Mouse (Mus musculus) heart, postnatal 36 days (tissue): ENCODE measurements around the gene Mtrex. TPM values are rescaled to one million over a fixed set of nuclear protein-coding genes. Genes with fewer than 3 reads are reported as not detected.
A peak's percentile ranks its signal among the peaks of the same experiment; 100 is the strongest.

Source experiments
- DNase-seq, 2 experiments: peaks; one replicate each; pipeline ENCODE4 v3.0.0; 2021 to 2022
- intact Hi-C: fragments of 180-260 bp; cut with DNase I; formaldehyde crosslinking; loops from one replicate; pipeline ENCODE4 v1.15.1; 2025
- total RNA-seq, 2 experiments: library from RNA; stranded (reverse); gene quantifications; 2 replicates each; pipeline ENCODE4 v1.2.3; 2021

The Mtrex gene
- 10 to 100 TPM; 26.2 to 27.9 TPM for total RNA-seq

DNA sequence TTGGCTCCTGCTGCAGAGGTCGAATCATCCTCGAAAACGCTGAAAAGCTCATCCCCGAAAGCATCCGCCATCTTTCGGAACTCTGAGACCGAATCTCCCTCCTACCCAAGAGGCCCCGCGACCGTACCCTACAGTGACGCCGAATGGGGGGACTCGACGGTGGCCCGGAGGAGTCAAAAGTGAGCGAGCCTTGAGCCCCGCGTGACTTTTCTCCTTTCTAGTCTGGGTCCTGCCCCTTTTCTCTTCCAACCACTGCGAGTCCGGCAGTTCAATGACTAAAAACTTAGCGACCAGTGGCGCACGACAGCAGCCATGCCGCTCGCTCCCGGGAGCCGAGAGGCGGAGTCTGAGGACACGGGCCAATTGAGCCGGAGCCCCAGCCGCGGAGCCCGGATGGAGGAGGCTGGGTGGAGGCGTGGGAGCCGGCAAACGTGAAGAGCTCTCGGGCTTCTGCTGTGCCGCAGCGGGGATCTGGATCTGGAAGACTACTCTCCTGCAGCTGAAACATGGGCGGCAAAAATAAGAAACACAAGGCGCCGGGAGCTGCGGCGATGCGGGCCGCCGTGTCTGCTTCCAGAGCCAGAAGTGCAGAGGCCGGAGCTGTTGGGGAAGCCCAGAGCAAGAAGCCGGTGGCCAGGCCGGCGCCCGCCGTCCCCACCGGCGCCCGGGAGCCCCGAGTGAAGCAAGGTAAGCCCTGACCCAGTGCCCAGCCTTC, at the start of gene Mtrex, which contains the start of gene Dhx29:
Mtrex (minus strand) TSS at position 112 of the 715 bp plus-strand sequence.
Dhx29 (plus strand) TSS at position 168 of the 715 bp plus-strand sequence.
- intact Hi-C loops, result loop anchor here (5.0 kb wide), 4 partner anchors 60 to 255 kb away; partner anchors contain the start of genes Ccno, Cdc20b and Plpp1
- DNase-seq, result peak; percentile 98 to 99

DNA sequence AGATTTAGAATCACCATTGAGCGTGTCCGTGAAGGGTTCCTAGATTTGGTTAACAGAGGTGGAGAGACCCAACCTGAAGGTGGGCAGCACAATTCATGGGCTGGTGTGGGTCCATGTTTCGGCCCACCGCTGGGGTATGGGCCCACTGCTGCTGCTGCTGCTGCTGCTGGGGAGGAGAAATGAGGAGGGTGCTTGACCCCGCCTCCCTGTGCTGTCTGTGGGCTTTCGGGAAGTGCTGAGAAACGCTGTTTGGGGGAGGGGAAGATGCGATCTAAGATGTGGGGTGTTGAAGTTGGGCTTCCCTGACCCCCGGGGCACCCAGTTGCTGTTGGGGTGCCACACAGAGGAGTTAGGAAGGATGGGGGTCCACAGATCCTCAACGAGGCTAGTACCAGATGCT, 49.5 kb upstream of the Mtrex start:
- intact Hi-C loops, result no loop called here
- DNase-seq, result no peak

DNA sequence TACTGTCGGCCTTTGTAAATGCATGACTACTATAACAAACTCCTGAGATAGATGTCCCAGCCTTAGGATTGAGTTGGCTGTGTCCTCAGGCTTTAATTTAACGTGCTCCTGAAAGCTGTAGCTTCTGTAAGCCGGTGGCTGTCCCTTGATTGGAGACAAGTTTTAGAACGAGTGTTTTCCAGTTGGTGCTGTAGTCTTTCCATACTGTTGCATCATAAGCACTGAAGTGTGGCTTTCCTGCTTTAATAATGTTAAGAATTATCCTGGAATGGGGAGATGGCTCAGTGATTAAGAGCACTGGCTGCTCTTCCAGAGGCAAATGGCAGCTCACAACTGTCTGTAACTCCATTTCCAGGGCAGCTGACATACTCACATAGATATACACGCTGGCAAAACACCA, 40.1 kb upstream of the Mtrex start:
- intact Hi-C loops, result no loop called here
- DNase-seq, result no peak

DNA sequence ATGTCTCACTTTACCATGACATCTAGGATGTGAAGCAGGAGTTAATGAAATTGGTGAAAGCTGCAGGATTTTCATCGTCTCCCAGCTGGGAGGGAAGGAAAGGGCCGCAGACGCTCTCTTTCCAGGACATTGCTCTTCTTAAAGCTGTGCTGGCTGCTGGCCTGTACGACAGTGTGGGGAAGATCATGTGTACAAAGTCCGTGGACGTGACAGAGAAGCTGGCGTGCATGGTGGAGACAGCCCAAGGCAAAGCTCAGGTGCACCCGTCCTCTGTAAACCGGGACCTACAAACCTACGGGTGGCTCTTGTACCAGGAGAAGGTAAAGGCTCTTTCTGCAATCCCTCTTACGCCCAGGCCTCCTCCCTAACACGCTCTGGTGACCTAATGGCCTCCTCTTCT, 37.2 kb upstream of the Mtrex start:
- no peak for DNase-seq
- intact Hi-C loops, result no loop called here

DNA sequence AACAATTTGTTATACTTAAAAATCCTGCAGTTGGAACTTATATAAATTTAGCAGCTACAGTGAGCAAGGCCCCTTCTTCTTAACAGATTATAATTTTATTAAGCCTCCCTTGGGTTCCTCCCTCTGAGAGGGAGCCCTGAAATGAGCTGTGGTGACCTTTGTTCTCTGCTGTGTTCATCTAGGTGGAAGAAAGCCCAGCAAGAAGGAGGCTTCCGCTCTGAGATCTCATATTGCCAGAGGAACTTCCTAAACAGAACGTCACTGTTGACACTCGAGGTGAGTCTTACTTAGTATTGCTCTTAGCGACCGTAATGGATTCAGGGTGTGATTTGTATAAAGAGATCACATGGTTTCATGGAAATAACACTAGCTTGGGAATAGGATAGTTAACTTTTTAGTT, 35.9 kb upstream of the Mtrex start:
- intact Hi-C loops, result no loop called here
- no peak for DNase-seq

DNA sequence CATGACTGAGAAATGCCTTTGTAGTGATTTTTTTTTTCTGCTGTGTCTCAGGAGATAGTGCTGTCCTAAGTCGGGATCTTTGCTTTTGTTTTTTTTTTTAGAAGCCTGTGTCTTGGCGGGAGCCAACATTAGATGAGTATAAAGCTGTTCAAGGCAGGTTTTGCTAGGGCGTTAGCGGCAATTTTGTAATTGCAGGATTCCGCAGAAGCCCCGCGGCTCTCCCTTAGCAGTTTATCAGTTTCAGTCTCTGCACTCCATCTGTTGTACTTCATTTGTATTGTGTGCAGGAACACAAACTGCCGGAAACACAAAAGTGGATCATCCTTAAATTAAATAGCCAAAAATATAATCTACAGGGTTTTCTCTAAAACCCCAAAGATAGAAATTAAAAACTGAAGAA, 26.9 kb upstream of the Mtrex start:
- intact Hi-C loops, result no loop called here
- no peak for DNase-seq

DNA sequence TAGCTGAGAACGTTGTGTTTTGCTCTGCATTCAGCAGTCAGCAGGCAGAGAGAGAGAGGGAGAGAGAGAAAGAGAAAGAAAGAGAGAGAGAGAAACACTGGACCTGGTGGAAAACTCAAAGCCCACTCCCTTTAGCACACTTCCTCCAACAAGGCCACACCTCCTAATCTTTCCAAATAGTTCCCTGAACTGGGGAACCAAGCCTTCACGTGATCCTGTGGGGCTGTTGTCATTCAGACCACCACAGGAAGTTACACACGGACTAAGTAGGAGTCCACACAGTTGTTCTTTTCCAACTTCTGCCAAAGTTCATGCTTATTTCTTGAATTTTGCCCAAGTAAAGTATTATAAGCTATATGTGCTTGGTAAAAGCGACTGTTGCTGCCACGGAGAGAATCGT, 18.7 kb upstream of the Mtrex start:
- intact Hi-C loops, result no loop called here
- DNase-seq, result no peak

DNA sequence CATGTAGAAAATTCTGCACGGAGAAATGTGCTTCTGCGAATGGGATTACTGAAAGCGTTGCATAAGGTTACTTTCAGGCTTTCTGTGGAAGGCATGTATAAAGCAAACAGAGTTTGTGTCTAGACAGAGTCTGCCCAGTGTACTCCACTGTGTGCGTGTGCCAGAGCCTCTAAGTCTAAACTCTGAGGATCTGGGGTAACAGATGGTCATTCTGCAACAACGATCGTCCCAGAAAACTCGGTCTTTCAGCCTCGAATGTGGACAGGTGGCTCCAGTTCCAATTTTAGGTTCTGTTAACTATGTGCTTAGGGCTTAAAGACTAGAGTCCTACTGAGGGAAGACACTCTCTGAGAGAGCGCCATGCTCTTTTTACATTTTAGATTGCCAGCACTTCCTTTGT, 18.1 kb upstream of the Mtrex start:
- DNase-seq, result no peak
- intact Hi-C loops, result no loop called here

DNA sequence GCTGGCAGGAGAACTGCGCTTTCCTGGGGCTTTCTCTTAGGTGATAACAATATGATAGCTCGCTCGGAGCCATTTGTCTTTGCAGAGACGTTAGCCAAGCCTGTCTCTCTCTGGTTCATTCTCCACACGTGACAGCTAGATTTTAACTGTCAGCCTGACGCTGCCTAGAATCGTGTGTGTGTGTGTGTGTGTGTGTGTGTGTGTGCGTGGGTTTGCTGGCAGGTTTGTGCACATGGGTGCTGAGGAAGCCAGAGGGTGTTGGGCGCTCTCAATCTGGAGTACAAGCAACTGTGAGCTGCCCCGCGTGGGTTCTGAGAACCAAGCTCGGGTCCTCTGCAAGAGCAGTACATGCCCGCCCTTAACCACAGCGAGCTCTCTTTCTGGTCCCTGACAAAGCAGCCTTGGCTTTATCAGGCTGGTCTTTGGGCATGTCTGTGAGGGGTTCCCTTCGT, 14.7 kb upstream of the Mtrex start:
- DNase-seq, result no peak
- intact Hi-C loops, result no loop called here

DNA sequence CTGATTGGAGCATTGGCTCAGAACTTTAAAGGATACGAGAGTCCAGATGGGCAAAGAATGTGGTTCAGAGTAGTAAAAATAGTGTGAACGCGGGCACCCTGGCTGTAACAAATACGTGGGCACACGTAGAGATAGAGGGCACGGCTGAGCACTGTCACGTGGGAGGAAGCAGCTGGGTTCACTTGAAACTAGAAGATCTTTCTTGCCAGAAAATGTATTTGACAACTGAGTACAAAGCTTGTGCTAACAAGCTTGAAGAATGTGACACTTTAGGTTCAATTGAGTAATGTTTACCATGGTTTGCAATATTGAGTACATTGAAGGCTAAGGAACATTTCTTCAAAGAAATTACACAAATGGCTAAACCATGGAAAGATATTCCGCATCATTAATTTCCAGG, 10.9 kb upstream of the Mtrex start:
- no peak for DNase-seq
- intact Hi-C loops, result no loop called here

DNA sequence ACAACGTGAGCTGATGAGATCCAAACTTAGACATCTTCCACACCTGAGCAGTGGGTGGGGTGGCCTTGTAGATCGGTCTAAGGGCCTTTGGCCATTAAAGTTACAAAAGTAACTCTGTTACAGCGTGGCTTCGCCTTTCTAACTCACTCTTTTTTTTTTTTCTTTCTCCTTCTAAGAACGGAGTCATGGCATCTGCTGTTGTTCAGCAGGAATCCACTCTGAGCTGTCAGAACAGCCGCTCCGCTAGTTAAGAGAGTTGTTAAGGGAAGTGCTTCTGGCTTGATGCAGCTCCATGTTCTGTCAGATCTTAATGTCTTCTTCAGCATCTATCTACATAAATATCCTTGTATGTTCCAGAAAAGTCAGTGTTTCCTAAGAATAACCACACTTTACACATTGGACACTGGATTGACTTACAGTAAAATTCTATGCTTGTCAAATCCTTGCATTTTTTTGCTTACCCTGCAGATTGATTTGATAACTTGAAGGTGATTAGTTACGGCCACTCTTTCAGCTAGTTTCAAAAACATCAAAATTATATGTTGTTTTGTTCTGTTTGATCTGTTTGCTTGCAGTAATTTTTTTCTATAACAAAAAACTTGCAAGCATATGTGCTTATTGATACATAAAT, 955 bp upstream of the Mtrex start:
- DNase-seq, result no peak
- intact Hi-C loops, result loop anchor here (5.0 kb wide), 4 partner anchors 59 to 256 kb away; partner anchors contain the start of genes Ccno, Cdc20b and Plpp1

DNA sequence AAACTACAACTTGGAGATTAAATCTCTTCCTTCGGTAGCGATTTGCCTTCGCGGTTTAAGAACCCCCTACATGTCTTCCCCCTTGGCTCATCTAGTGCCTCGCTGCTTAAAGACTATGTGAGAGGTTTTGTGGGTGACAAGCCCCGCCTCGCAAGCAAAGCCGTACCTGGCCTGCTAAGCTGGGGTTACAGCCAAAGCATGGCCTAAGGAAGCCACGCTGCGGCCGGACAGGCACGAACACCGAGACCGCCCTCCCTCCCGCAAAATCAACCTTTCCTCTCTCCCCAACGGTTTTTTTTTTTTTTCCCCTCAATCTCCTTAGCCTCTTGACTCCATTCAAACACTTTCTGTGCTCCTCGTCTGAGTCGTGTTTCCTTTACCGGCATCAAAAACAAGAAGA, 402 bp downstream of the Mtrex start:
- DNase-seq, result peak in 1 of 2 experiments; percentile 18
- intact Hi-C loops, result loop anchor here (5.0 kb wide), 4 partner anchors 61 to 254 kb away; partner anchors contain the start of genes Ccno, Cdc20b and Plpp1

DNA sequence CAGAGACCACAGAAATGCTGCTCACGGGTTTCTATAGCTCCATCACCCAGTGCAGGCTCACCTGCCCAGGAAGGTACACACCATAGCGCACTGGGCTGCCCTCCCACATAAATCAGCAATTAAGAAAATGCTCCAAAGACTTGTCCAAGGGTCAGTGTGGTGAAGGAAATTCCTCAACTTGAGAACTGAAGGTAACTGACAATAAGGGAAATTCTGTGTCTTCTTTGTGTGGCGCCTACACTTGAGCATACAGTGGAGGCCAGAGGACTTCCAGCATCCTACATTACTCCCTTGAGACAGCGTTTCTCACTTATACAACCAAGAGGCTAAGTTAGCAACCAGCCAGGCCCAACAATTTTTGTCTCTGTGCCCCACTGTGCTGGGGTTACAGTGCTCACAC, 1.2 kb downstream of the Mtrex start:
- intact Hi-C loops, result loop anchor here (5.0 kb wide), 4 partner anchors 61 to 254 kb away; partner anchors contain the start of genes Ccno, Cdc20b and Plpp1
- DNase-seq, result no peak

DNA sequence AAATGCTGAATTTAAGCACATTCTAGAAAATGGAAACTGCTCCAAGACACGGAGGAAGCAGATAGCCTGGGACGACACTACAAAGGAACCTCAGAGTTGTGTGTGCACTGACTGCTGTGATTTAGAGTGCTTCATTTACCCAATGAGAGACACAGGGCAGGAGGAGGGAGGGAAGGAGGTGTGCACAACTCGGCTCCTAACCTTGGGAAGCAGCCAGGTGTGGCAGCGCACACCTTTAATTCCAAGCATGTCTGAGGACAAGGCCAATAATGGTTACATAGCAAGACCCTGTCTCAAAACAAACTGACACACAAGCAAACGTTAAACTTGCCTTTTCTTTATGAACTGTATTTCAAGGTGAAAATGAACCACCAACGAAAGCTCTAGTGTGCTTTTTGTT, 1.9 kb downstream of the Mtrex start:
- no peak for DNase-seq
- intact Hi-C loops, result loop anchor here (5.0 kb wide), 4 partner anchors 62 to 253 kb away; partner anchors contain the start of genes Ccno, Cdc20b and Plpp1

DNA sequence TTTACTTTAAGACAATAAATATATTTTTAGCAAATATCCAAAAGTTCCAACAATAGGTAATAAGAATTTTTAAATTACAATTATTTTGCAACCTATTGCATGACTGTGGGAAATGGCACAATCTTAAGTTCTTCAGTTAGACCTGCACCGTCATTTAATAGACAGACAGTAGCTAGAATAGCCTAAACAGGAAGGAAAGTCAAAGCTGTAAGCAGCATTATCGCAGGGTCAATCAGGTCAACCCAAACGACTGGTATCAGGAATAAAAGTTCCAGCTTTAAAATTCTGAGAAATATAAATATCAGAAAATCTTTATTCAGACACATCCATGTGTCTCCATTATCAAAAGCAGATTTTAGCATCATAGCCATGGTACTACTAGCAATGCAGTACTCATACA, 6.3 kb downstream of the Mtrex start:
- intact Hi-C loops, result no loop called here
- DNase-seq, result no peak

DNA sequence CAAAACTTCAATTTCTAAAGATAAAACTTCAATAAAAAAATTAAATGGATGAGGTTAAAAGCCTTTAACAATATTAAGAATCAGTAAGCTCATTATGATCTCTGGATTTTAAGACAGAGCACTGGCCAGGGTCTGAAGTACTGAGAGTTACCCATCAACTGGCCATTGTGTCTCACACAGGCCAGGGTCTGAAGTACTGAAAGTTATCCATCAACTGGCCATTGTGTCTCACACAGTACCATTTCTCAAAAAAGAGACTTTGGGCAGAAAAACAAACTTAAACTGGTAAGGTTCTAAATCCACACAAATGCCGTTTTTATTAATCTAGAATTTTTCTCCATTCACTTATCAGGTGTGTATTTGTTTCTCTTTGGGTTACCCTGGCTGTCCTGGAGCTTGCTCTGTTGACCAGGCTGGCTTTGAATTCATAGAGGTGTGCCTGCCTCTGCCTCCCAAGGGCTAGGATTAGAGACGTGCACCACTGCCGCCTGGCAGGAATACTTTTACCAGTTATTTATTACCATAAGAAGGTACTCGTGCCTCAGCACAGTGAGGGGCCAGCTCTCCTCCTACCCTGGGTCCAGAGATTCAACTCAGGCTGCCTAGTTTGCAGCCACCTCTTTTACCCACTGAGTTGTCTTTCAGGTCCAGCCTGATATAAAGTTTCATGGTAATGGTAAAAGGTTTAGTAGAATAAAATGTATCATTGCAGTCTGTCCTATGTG, 7.9 kb downstream of the Mtrex start:
- intact Hi-C loops, result no loop called here
- no peak for DNase-seq

DNA sequence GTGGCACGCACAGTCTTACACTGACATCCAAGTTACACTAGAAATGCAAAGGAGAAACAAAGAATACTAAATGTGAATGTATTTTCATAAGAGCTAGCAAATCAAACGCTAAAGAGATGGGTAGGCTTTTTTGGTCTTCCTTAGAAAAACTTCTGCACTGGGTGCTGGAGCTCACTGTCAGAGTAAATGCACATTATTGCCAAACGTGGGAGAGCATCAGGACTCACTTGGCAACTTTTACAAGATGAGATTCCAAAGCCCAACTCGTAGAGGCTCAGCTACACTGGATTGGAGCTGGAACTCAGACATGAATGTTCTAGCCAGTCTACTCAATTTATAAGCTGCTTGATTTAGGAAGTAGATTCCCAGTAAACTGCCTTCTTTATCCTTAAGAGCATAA, 16.8 kb downstream of the Mtrex start:
- DNase-seq, result no peak
- intact Hi-C loops, result no loop called here

DNA sequence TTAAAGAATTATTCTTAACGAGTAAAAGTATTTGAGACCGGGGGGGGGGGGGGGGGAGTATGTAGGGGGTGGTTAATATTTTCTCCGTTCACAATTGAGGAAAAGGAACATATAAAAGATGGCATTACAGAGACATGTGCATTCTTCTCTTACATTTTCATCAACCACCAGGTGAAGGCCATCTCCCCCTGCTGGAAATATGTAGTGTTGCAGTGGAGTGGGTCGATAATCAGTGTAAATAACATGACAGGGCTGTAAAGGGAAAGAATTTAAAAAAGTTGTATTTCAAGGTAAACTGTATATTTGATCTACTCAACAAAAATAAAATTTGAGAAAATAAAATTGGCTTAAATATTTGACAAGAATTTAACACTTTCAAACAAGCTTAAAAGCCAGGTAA, 17.5 kb downstream of the Mtrex start:
- peak; percentile 17 to 23 for DNase-seq
- intact Hi-C loops, result loop anchor here (1.0 to 5.0 kb wide), 2 partner anchors 42 to 235 kb away; no protein-coding TSS in a partner anchor

DNA sequence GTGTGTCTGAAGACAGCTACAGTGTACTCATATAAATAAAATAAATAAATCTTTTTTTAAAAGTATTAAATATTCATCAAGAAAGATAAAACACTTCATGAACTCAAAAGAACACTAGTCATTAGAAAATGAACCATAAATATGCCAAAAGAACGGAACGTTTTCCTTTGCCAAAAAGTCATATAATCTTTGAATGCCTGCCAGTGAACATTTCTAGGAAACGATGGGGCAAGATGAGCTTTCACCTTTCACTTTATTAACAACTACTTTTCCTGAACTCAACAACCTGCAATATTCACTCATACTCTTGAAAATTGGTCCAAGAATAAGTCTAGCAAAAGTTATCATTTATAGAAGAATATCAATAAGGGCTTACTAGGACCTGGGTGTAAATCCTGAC, 25.0 kb downstream of the Mtrex start:
- intact Hi-C loops, result no loop called here

DNA sequence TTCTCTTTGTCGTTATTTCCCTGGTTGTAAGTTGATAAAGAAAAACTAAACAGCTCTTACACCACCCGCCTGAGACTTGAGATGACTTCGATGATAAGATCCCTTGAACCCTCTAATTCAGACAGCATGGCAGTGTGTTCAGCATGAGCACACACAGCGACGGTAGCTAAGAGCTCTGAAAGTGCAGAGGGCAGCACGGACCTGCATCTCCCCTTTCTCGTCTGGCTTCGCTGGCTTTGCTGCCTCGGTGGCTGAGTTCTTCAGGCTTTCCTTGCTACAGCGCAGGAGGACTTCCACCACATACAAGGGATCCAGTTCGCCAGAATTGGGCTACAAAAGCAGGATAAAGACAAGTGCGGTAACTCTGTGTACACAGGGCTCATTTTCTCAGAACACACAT, 40.0 kb downstream of the Mtrex start:
- intact Hi-C loops, result no loop called here
- no peak for DNase-seq

More for the DNA sequence above, 25.0 kb downstream of the Mtrex start:
- no peak for DNase-seq
